In genomic region chr7:106235596-106235995, GRCm38 (mm10) we compare ENCODE assay signal across 19 mouse cellular contexts. TPM values are rescaled to one million over a fixed set of nuclear protein-coding genes. Genes with fewer than 3 reads are reported as not detected.
DNase-seq lines count a peak whose midpoint lies in the region; ATAC-seq and TF ChIP-seq lines count a peak whose summit lies in the region.
"Had no signal": no experiment of that assay in that cellular context is flagged by ENCODE, and none has a peak within 500 bp of the region (broad histone marks: within the 10 kb centered on the region; RNA-seq: fewer than 3 reads in every experiment).

No protein-coding gene starts in this region.

- H3K4me1 ChIP-seq in hindbrain, embryonic 11.5 days (replicated peaks; ENCODE audit: control insufficient read depth, insufficient read depth, low read length): no peaks in the 10 kb centered on the region
- H3K4me1 ChIP-seq in hindbrain, embryonic 12.5 days: no peaks in the 10 kb centered on the region
- peaks cover 18% of the 10 kb centered on the region; the same call in 1 of the 2 replicates for H3K4me1 ChIP-seq in brown adipose tissue, adult 24 weeks (ENCODE audit: control insufficient read depth, insufficient read depth, insufficient read length, low read length)
- H3K4me1 ChIP-seq: embryonic facial prominence, embryonic 12.5 days; forebrain, embryonic 13.5 days; heart, embryonic 13.5 days; hindbrain, embryonic 10.5 days had no signal

- no peak for DNase-seq in gastrocnemius, adult 2 months
- DNase-seq in gastrocnemius, adult 8-10 months (ENCODE audit: low spot score in 2 of 2): no peak
- DNase-seq in hindbrain, embryonic 11.5 days (ENCODE audit: low spot score): no peak
- DNase-seq: adrenal gland, adult 8-10 months; cerebellum, adult 11-12 months; cerebellum, adult 9-10 months; cerebellum, postnatal 25 days; gastrocnemius, postnatal 10 days; heart, postnatal 10 days had no signal

- 0 out of 2 replicates have a peak, but pooled peaks have one; percentile 18 for ATAC-seq in hindbrain, embryonic 11.5 days (ENCODE audit: low FRiP score)
- no peak for ATAC-seq in hindbrain, embryonic 12.5 days (ENCODE audit: low FRiP score)
- ATAC-seq in monocyte, adult 5-6 weeks (replicated peaks; ENCODE audit: insufficient number of reproducible peaks, low FRiP score, low TSS enrichment, poor library complexity, severe bottlenecking): peak; percentile 24; the same call in 1 of the 2 replicates
- ATAC-seq: forebrain, embryonic 13.5 days; hindbrain, embryonic 16.5 days; intestine, postnatal 0 days had no signal

- no peak for TF ChIP-seq CTCF in gastrocnemius, adult 2 months (IDR thresholded peaks at IDR 0.05)

- H3K4me3 ChIP-seq in gastrocnemius, adult 2 months: no peak overlapping the region
- H3K4me3 ChIP-seq in hindbrain, embryonic 11.5 days (ENCODE audit: low read depth, low read length): no peak overlapping the region
- H3K4me3 ChIP-seq in hindbrain, embryonic 12.5 days: no peak overlapping the region
- no peak overlapping the region for H3K4me3 ChIP-seq in brown adipose tissue, adult 24 weeks (ENCODE audit: insufficient read depth, low read depth, low read length)
- H3K4me3 ChIP-seq: embryonic facial prominence, embryonic 12.5 days; forebrain, embryonic 13.5 days; heart, embryonic 13.5 days; hindbrain, embryonic 10.5 days had no signal

- intact Hi-C loops in gastrocnemius, adult 2 months (cut with DNase I): no loop called here

- H3K9me3 ChIP-seq in hindbrain, embryonic 11.5 days (ENCODE audit: control insufficient read depth, low read length): no peaks in the 10 kb centered on the region; the same call in 1 of the 2 replicates
- H3K9me3 ChIP-seq in hindbrain, embryonic 12.5 days (replicated peaks): no peaks in the 10 kb centered on the region
- H3K9me3 ChIP-seq: embryonic facial prominence, embryonic 12.5 days; G1E; hindbrain, embryonic 10.5 days had no signal

- no peaks in the 10 kb centered on the region for H3K36me3 ChIP-seq in hindbrain, embryonic 11.5 days (ENCODE audit: control insufficient read depth, insufficient read depth, low read length)
- no peaks in the 10 kb centered on the region for H3K36me3 ChIP-seq in hindbrain, embryonic 12.5 days
- H3K36me3 ChIP-seq: embryonic facial prominence, embryonic 12.5 days; G1E; heart, embryonic 13.5 days; hindbrain, embryonic 10.5 days had no signal

- no peaks in the 10 kb centered on the region for H3K27me3 ChIP-seq in hindbrain, embryonic 11.5 days (ENCODE audit: control insufficient read depth, insufficient read depth, low read length)
- no peaks in the 10 kb centered on the region for H3K27me3 ChIP-seq in hindbrain, embryonic 12.5 days
- H3K27me3 ChIP-seq: embryonic facial prominence, embryonic 12.5 days; forebrain, embryonic 13.5 days; heart, embryonic 13.5 days had no signal

- peak overlapping the region; percentile 78 for H3K27ac ChIP-seq in gastrocnemius, adult 2 months
- no peak overlapping the region for H3K27ac ChIP-seq in hindbrain, embryonic 11.5 days (ENCODE audit: low read depth, low read length)
- H3K27ac ChIP-seq in hindbrain, embryonic 12.5 days: no peak overlapping the region
- H3K27ac ChIP-seq in brown adipose tissue, adult 24 weeks (replicated peaks; ENCODE audit: low read depth, low read length): peak overlapping the region; percentile 100
- H3K27ac ChIP-seq: embryonic facial prominence, embryonic 12.5 days; forebrain, embryonic 13.5 days; heart, embryonic 13.5 days; hindbrain, embryonic 10.5 days had no signal

- 77% methylated on average over 2 of the region's 2 CpGs for WGBS in hindbrain, embryonic 11.5 days
- 82% methylated on average over 2 of the region's 2 CpGs for WGBS in hindbrain, embryonic 12.5 days

- H3K4me2 ChIP-seq in hindbrain, embryonic 11.5 days (replicated peaks; ENCODE audit: low read depth, low read length): no peak overlapping the region
- H3K4me2 ChIP-seq in hindbrain, embryonic 12.5 days (replicated peaks): no peak overlapping the region
- H3K4me2 ChIP-seq: embryonic facial prominence, embryonic 12.5 days; forebrain, embryonic 13.5 days; heart, embryonic 13.5 days had no signal

- H3K9ac ChIP-seq in hindbrain, embryonic 11.5 days (ENCODE audit: low read depth, low read length): no peak overlapping the region
- no peak overlapping the region for H3K9ac ChIP-seq in hindbrain, embryonic 12.5 days
- H3K9ac ChIP-seq: embryonic facial prominence, embryonic 12.5 days; forebrain, embryonic 13.5 days; heart, embryonic 13.5 days had no signal

RNA-seq across cellular contexts. Expression of gene Gvin1, which starts 20.5 kb away (rescaled TPM):
- 1 to 10 TPM; 1.9 to 4.7 TPM for total RNA-seq in gastrocnemius, adult 2 months (2021)
- 1 to 10 TPM; 1.6 to 3.1 (median 2.3) TPM for total RNA-seq in gastrocnemius, adult 8-10 months (2022)
- not detected in 2 replicates for polyA plus RNA-seq in hindbrain, embryonic 11.5 days (2014; fragmentation: Nextera tagmentation; extraction: Ambion mirVana)
- 0.21 and 0.36 TPM in 2 replicates for polyA plus RNA-seq in hindbrain, embryonic 12.5 days (2016; fragmentation: Nextera tagmentation; extraction: Ambion mirVana)
- polyA plus RNA-seq in brown adipose tissue, adult 24 weeks (2012; ENCODE audit: insufficient read depth, insufficient read length, missing spikeins): 6.0 and 6.7 TPM in 2 replicates
- total RNA-seq in monocyte, adult 5-6 weeks (2017): 309 to 793 TPM (median 366 TPM) in 3 replicates
- polyA plus RNA-seq: G1E had no signal

Comparison
In these comparisons a context has a peak if more than half of its experiments do, and no peak if none do; other contexts are left out.
1. H3K27ac ChIP-seq: peak in gastrocnemius, adult 2 months (single experiment) and brown adipose tissue, adult 24 weeks (single experiment); none in hindbrain, embryonic 11.5 days (single experiment) and hindbrain, embryonic 12.5 days (single experiment).
2. RNA of gene Gvin1, which starts 20.5 kb away (total RNA-seq): 309 to 793 TPM in monocyte, adult 5-6 weeks; 1.9 to 4.7 TPM in gastrocnemius, adult 2 months and 1.6 to 3.1 TPM in gastrocnemius, adult 8-10 months; every median in the first group is over 10 times any median in the second.